Mouse (Mus musculus): ENCODE data around the gene Gm45717.

Gene Gm45717

DNA sequence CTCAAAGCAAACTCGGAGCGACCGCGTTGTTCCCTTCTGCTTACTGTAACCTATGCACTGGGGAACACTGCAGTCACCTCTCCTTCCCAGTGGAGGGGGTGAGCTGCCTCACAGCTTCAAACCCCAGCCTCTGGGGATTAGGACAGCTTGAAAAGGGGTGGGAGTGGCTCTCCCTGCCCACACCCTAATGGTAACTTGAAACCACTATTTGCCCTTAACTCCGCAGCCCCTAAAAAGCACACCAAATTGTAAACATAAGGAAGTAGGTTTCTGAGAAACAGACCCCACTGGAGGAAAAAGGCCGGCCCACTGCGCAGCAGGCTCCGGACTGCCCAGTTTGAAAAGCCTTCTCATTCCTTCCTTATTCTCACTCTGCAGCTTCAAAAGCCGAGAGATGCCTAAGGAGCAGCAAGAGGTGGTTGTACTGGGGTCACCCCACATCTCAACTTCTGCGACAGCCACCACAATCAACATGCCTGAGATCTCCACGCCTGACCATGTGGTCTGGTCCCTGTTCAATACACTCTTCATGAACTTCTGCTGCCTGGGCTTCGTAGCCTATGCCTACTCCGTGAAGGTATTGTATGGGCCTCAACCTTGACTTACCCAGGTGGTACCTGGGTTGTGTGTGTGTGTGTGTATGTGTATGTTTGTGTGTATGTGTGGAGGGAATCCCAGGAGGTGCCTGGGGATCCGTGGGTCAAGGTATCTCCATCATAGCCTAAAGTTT, 12.3 kb upstream of the Gm45717 start:
- DNase-seq: peak; percentile 44

- no peak for DNase-seq
Observed at GRCm38 (mm10) chr7:140966921-140967320, 11.2 kb upstream of the Gm45717 start, which contains the start of gene Ifitm1. Gene Ifitm1 (plus strand): TSS chr7:140967221.

- DNase-seq: no peak
Observed at GRCm38 (mm10) chr7:140962733-140963132, 7.0 kb upstream of the Gm45717 start.

DNA sequence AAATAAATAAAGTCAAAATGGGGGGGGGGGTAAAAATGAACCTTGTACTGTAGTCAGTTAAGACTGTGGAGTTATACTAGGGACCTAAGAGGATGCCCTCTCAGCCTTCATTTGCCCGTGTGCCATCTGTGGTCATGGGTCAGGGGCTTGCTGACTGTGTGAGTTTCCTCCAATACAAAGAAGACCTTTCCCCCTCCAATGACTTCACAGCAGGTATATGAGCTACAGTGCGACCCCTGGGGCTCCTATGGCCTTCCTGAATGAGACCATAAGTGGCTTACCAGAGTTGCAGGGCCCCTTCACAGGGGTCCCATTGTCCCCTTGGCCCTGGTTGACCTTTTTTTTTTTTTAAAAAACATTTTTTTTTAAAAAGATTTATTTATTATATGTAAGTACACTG, 5.7 kb upstream of the Gm45717 start:
- DNase-seq: no peak

DNA sequence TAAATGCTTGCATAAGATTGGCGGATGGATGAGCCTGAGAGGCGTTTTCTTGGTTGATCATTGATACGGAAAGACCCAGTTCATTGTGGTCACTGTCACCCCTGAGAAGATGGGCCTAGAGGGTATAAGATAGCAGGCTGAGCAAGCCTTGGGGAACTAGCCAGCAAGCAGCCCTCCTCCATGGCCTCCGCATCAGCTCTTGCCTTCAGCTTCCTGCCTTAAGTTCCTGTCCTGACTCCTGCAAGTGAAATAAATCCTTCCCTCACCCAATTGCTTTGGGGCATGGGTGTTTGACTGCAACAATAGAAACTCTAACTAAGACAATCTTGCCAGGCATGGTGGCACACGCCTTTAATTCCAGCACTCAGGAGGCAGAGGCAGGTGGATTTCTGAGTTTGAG, 4.3 kb upstream of the Gm45717 start:
- DNase-seq: no peak

DNA sequence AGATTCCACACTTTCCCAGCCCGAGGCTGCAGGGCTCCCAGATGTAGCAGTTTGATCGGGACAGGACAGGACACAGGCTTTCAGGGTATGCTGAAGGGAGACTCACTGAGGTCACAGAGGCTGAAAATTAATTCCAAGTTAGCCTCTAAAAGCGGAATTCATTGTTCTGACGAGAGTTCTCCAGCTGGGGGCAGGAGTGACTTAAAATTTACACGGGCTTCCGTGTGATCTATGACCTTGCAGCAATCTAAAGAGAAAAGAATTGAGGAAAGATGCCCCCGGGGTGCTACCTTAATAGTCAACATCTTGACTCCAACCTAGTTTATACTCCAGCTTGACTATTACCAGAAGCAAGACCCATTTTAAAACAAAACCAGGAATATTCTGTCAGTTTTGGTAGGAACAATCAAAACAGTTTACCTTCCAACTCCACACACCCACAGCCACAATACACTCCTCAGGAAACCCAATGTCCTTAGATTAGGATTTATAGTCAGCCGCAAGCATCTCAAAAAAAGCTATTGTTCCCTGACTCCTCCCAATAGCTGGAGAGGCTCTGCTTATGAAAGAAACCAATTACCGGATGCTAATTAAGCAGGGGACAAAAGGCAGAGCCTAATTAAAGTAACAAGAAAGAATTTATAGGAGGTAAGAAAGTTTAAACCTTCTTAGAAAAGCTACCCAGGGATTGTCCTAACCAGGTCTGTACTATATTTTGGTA, 3.6 kb upstream of the Gm45717 start:
- DNase-seq: peak; percentile 84

DNA sequence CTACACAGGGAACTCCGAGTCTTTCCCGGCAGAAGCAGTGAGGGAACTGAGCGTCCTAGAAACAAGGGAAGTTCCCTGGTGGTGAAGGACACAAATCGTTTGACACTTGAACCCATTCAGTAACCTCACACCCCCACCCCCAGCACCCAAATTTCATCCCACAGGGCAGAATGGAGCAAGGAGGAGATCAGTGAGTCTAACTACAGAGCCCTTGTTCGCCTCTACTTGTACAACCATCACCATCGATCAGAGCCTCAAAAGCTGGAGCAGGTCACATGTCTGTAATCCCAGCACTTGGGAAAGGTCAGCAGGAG, 776 bp upstream of the Gm45717 start:
- DNase-seq: no peak

- DNase-seq: no peak
Observed at GRCm38 (mm10) chr7:140955342-140955741, 395 bp downstream of the Gm45717 start.

DNA sequence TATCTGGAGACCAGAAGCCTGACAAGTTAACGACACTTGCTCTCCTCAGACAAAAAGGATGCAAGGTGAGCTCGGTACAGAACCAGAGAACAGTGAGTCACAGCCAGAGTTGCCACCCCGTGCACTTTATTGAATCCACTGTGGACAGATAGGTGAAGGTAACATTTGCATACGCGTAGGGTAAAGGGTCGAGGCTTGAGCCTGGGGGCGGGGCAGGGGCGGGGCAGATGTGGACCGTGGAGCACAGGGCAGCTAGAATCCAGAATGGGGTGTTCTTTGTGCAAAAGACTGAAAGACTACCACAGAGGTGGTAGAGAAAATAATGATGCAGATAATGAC, 1.0 kb downstream of the Gm45717 start:
- DNase-seq: no peak

DNA sequence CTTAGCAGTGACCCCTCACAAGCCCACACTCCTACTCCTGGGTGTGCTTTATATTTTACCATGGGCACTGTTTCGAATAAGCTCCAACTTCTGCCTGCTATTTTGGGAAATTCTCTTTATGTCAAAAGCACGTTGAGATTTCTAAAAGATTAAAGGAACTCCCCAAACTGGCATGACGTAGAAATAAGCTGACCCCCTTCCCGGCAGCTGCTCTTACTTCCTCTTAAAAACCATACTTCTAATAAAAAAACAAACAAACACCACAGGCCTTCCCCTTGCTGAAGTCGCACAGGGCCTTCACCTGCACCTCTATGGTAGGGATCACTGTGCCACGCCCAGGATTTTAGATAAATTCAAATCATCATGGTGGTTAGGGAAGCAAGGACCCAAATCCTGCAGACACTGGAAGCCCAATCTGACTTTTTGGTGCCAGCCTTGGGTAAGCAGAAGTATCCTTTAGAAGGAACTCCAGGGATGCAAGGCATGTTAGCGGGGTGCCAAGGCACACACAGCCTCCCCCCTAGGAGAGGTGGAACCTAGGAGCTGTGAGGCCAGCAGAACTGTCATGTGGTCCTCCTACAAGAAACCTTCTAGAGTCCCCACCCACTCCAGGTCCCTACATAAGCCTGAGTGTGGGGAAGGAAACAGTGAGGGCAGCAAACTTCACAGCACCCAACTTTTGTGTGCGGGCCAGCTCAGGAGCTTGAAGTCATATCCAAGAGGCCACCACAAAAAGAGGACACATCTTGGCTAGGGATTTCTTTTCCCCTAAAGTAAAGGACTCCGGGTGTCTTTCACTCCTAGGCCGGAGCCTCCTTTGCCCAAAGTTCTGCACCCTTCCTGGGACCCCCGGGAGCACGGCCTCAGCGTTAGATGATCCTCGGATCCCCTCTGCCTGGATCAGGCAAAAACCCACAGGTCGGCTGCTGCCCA, 1.7 kb downstream of the Gm45717 start:
- peak; percentile 59 for DNase-seq

DNA sequence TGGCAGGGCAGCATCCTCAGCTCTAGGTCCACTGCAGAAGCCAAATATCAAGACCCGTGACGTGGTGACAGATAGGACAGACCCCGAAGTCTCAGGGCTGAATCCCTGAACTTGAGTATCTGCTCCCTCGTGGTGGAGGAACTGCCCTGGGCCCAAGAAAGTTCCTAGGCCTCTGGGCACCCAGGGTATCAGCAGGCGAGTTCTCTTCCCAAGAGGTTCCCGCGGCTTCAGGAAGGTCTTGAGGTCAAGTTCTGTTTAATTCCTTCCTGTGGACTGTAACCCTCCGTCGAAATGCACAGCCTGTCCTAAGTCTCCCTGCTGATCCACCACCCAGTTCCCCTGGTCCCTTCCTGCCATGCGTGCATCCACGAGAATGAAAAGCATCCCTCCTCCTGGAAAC, 2.6 kb downstream of the Gm45717 start:
- DNase-seq: no peak

DNA sequence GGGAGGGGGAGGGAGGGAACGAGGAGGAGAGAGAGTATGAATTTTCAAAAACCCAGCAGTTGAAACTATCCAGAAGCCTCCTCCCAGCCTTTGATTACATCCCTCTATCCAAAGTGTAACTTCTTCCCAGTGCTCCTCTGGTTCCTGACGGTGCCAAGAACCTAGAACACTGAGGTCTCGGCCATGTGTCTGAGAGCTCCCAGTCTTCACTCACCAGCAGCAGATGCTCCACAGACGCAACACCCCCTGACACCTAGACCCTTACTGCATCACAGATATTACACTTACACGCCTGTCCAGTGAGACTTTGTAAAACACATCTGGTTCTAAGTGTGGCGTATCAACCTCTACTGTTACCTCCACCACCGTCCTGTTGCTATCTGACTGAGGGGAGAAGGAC, 3.3 kb downstream of the Gm45717 start:
- DNase-seq: no peak

- no peak for DNase-seq
Observed at GRCm38 (mm10) chr7:140951765-140952164, 4.0 kb downstream of the Gm45717 start.

GRCm38 (mm10) chr7:140951051-140951450, 4.7 kb downstream of the Gm45717 start:
- peak; percentile 74 for DNase-seq

DNA sequence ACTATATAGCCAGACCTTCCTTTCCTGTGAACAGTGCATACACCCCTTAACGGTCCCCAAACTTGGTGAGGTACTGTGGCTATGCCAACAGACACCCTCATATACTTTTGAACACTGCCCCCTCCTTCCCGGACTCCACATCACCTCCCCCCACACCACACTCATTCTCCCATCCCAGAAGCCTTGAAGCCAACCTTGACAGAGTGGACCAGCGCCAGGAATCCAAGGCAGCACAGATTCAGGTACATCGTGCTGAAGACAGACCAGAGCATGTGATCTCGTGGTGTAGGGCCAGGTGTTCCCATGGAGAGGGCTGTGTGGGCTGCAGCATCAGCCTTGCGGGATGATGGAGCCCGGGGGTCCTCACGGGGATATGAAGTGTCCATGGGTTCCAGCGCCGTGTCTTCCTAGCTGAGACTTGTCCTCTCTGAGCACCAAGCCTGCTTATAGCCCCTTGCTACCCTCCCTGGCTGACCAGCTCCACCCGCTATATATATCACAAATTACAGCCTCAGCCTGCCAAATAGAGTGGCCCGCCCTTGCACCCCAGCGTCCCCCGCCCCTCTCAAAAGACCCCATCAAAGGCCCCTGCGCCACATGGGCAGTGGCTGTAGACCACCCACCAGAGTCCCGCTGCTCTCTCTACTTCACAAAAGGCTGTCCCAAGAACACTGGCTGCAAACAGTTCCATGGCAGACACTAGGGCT, 5.8 kb downstream of the Gm45717 start, which contains the start of gene Ifitm5:
Ifitm5 (minus strand) TSS at position 468 of the 707 bp plus-strand sequence.
- no peak for DNase-seq

GRCm38 (mm10) chr7:140949255-140949654, 6.5 kb downstream of the Gm45717 start:
- DNase-seq: no peak

DNA sequence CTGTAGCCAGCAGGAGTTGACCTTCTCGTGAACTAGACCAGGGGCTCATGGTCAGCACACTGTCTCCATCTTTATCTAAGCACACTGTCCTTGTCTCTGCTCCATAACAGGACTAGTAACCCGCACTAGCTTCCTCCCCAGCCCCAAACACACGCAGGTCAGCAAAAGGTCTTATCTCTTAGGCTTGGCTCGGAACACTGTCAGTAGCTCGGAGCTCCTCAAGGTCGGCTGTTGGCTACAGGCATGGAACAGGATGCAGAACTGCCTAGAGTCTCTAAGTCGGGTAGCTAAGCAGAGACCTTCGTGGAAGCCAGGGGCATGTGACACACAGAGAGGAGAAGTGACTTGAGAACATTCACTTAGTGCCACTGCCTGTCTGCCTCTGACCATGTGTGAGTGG, 7.6 kb downstream of the Gm45717 start:
- DNase-seq: no peak

DNA sequence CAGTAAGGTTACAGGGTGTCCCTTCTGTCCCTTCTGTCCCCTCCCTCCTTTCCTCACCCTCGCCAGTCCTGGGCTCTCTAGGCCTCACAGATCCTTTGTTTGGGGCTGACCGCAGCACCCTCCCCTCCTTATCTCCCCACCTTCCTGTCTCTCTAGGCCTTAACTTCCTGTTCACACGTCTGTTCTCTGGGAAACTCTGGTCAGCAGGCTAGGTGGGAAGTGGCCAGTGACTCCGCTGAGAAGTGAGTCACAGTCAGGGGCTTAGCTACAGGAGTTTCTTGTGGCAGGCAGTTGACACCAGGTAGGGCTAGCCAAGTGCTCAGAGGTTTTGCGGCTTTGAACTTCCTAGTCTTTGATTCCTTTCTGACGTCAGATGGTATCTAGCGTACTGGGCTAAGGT, 8.8 kb downstream of the Gm45717 start:
- peak; percentile 60 for DNase-seq

DNA sequence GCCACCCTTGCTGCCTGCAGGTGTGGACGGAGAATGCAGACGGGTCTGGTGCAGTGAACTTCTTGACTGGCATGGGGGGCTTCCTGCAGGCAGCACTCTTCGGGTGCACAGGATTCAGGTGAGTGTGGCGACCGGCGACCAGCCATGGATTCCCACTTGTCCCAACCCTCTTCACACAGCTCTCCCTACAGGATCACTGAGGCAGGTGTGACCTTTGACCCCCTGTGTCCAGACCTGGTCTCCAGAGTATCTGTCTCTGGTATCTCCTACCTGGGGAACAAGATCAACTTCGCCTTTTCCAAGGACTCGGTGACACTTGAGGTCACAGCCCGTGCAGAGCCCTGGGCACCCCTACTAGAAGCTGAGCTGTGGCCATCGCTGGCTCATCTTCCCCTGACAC, 9.4 kb downstream of the Gm45717 start:
- no peak for DNase-seq

DNA sequence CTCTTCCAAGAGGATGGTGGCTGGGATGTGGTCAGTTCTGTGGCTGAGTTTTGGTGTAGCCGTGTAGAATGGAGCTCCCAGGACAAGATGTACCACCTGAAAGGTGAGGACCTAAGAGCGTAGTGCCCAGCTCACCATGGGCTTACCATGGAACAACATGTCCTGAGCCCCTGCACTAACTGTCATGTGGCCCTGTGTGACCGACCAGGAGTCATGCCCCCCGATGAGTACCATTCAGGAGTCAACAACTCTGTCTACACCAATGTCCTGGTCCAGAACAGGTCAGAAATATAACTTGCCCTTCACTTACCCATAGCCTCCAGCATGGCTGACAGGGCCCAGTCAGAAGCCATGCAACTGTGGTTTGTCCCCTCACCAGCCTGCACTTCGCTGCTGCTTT, 10.5 kb downstream of the Gm45717 start:
- no peak for DNase-seq

DNA sequence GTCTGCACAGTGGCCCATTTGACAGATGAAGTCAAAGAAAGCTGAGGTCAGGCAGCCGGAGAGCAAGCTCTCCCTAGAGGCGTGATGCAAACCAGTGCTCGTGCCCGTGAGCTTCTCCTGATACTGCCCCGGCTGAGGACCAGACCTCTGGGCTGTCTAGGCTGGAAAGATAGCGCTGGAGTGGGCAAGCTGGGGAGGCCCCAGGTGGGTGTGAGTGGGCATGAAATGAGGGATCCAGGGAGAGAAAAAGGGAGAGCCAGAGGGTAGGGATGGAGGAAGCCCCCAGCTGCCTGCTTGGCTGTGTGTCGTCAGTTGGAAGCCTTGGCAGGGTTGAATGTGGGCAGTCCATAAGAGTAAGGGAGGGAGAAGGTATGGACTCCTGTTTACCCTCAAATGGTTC, 11.5 kb downstream of the Gm45717 start:
- DNase-seq: no peak

DNA sequence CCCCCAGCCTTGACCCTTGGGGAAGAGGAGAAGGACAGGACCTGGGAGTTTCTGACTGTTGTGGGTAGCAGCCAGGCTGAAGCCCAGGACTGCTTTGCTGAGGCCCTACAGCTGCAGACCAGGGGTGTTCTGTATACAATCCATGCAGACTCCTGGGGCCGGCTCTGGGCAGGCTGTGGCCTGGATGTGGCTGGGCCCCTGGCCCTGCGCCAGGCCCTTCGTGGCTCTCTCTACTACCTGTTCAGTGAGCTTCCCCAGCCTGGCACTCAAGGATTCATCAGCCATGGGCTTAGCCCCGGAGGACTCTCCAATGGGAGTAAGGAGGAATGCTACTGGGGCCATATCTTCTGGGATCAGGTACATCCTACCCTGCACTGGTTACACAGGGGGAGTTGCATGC, 12.4 kb downstream of the Gm45717 start:
- no peak for DNase-seq

- DNase-seq: no peak
Observed at GRCm38 (mm10) chr7:140942811-140943210, 12.9 kb downstream of the Gm45717 start.
